Mouse (Mus musculus) G1E (cell line): ENCODE data around the gene St6galnac3.

ENCODE experiments used
- CTCF ChIP-seq: IDR thresholded peaks from 2 replicates; pipeline ENCODE4 v1.5.1; 2012; ENCODE audit warnings: low read depth, low read length, inconsistent platforms, mixed read lengths
- GATA1 ChIP-seq: IDR thresholded peaks from 2 replicates; pipeline ENCODE4 v1.6.1; 2012; ENCODE audit warnings: borderline replicate concordance, low read length, inconsistent platforms, mixed read lengths
- GATA2 ChIP-seq: IDR thresholded peaks from 2 replicates; pipeline ENCODE4 v1.6.1; 2012; ENCODE audit warnings: low read depth, low read length, inconsistent platforms, borderline replicate concordance
- TAL1 ChIP-seq: conservative IDR thresholded peaks from 2 replicates; pipeline ENCODE4 v1.6.1; 2012; ENCODE audit warnings: low read depth, low read length, inconsistent platforms, mixed read lengths

- no peak for TF ChIP-seq CTCF
- no peak for TF ChIP-seq GATA1
- TF ChIP-seq GATA2: no peak
- TF ChIP-seq TAL1: no peak
These were observed 137.4 kb downstream of the St6galnac3 start for GRCm38 (mm10) chr3:153587594-153587993.
